Mouse (Mus musculus) intestine, embryonic 16.5 days (tissue): ENCODE data around the gene Med9. TPM values are rescaled to one million over a fixed set of nuclear protein-coding genes. Genes with fewer than 3 reads are reported as not detected.

Experiments
- ATAC-seq: fragments of 200-750 bp; cut with Nextera tagmentation; 2 replicates; pipeline ENCODE4 v1.8.0; 2017; ENCODE audit warnings: moderate TSS enrichment, moderate library complexity
- H3K27ac ChIP-seq: fragments of 300-500 bp; sonication (generic); 2 replicates; pipeline ENCODE4 v1.5.1; 2014; ENCODE audit warnings: mild to moderate bottlenecking, low read length
- H3K27me3 ChIP-seq: fragments of 300-500 bp; sonication (generic); replicated peaks from 2 replicates; pipeline ENCODE4 v1.6.1; 2014; ENCODE audit warnings: low read length, control low read depth, mixed read lengths; ENCODE audit not compliant: control insufficient read depth, insufficient read depth
- H3K36me3 ChIP-seq: fragments of 300-500 bp; sonication (generic); 2 replicates; pipeline ENCODE4 v1.6.1; 2014; ENCODE audit warnings: low read length, control low read depth; ENCODE audit not compliant: control insufficient read depth, insufficient read depth
- H3K4me1 ChIP-seq: fragments of 300-500 bp; sonication (generic); 2 replicates; pipeline ENCODE4 v1.6.1; 2014; ENCODE audit warnings: low read length, control low read depth, mixed read lengths; ENCODE audit not compliant: control insufficient read depth, insufficient read depth
- H3K4me2 ChIP-seq: fragments of 300-500 bp; sonication (generic); 2 replicates; pipeline ENCODE4 v1.6.1; 2014; ENCODE audit warnings: low read depth, low read length, control low read depth
- H3K4me3 ChIP-seq: fragments of 300-500 bp; sonication (generic); 2 replicates; pipeline ENCODE4 v1.5.1; 2014; ENCODE audit warnings: mild to moderate bottlenecking, low read length
- H3K9ac ChIP-seq: fragments of 300-500 bp; sonication (generic); 2 replicates; pipeline ENCODE4 v1.6.1; 2014; ENCODE audit warnings: low read depth, low read length
- H3K9me3 ChIP-seq: fragments of 300-500 bp; sonication (generic); 2 replicates; pipeline ENCODE4 v1.6.1; 2016; ENCODE audit warnings: low read length, control low read depth; ENCODE audit not compliant: control insufficient read depth
- WGBS: fragments of 180-500 bp; shearing (Covaris S2); extraction: QIAGEN DNeasy Blood & Tissue Kit; methylation state at CpG from one replicate; pipeline ENCODE4 v1.1.7; 2014; 5-methylcytosine and 5-hydroxymethylcytosine counted together
- polyA plus RNA-seq: library from polyadenylated mRNA; unstranded; fragments of >200 nt; fragmentation: Nextera tagmentation; extraction: Ambion mirVana; gene quantifications from 2 replicates; pipeline ENCODE4 v1.2.1, GENCODE M21; 2015

The Med9 gene
- polyA plus RNA-seq, 1 experiment from 2014 or later: 33.4 TPM

GRCm38 (mm10) chr11:60004716-60005115 lies 56.7 kb downstream of the Med9 start:
- 83% methylated on average over 6 of the region's 6 CpGs for WGBS
- no peaks in the 10 kb centered on the region for H3K36me3 ChIP-seq
- no peak overlapping the region for H3K27ac ChIP-seq
- H3K4me1 ChIP-seq: no peaks in the 10 kb centered on the region
- no peak overlapping the region for H3K9ac ChIP-seq
- H3K9me3 ChIP-seq: no peaks in the 10 kb centered on the region
- no peak overlapping the region for H3K4me2 ChIP-seq
- no peaks in the 10 kb centered on the region for H3K27me3 ChIP-seq
- no peak overlapping the region for H3K4me3 ChIP-seq
- no peak for ATAC-seq

- Histone ChIP-seq H3K27ac (no peak overlapping the region), H3K4me1 (no peaks in the 10 kb centered on the region), H3K27me3 (no peaks in the 10 kb centered on the region), H3K4me2 (no peak overlapping the region), H3K9me3 (no peaks in the 10 kb centered on the region), H3K9ac (no peak overlapping the region), H3K36me3 (no peaks in the 10 kb centered on the region), H3K4me3 (no peak overlapping the region)
- ATAC-seq: no peak
- 68% methylated on average over 3 of the region's 3 CpGs for WGBS
Observed at GRCm38 (mm10) chr11:60005866-60006265, 57.9 kb downstream of the Med9 start.

- ATAC-seq: no peak
- H3K4me2 ChIP-seq: no peak overlapping the region
- 82% methylated on average over 3 of the region's 3 CpGs for WGBS
- no peaks in the 10 kb centered on the region for H3K36me3 ChIP-seq
- H3K27ac ChIP-seq: no peak overlapping the region
- no peaks in the 10 kb centered on the region for H3K4me1 ChIP-seq
- no peaks in the 10 kb centered on the region for H3K9me3 ChIP-seq
- no peak overlapping the region for H3K9ac ChIP-seq
- H3K27me3 ChIP-seq: no peaks in the 10 kb centered on the region
- H3K4me3 ChIP-seq: no peak overlapping the region
Observed at GRCm38 (mm10) chr11:60009451-60009850, 61.4 kb downstream of the Med9 start.

- Histone ChIP-seq H3K9me3 (no peaks in the 10 kb centered on the region), H3K4me3 (no peak overlapping the region), H3K9ac (no peak overlapping the region), H3K4me1 (no peaks in the 10 kb centered on the region), H3K4me2 (no peak overlapping the region), H3K27me3 (no peaks in the 10 kb centered on the region), H3K36me3 (no peaks in the 10 kb centered on the region), H3K27ac (no peak overlapping the region)
- no peak for ATAC-seq
- WGBS: 79% methylated on average over 3 of the region's 3 CpGs
Observed at GRCm38 (mm10) chr11:60011516-60011915, 63.5 kb downstream of the Med9 start.

Other genes starting within 250 kb of the Med9 start
- gene Pld6, start 160.6 kb upstream of the Med9 start, polyA plus RNA-seq: 2.7 and 4.0 TPM in 2 replicates
- gene Flcn, start 138.2 kb upstream of the Med9 start, polyA plus RNA-seq: 46.5 and 51.6 TPM in 2 replicates
- 31.1 and 34.5 TPM in 2 replicates for gene Nt5m, start 108.8 kb upstream of the Med9 start, polyA plus RNA-seq
- gene Cops3, start 108.4 kb upstream of the Med9 start, polyA plus RNA-seq: 165 and 184 TPM in 2 replicates
- 2.0 and 2.3 TPM in 2 replicates for gene Rasd1, start 16.7 kb downstream of the Med9 start, polyA plus RNA-seq
- gene Pemt, start 98.3 kb downstream of the Med9 start, polyA plus RNA-seq: 6.7 and 8.7 TPM in 2 replicates
- 12.4 and 12.5 TPM in 2 replicates for gene Rai1, start 156.8 kb downstream of the Med9 start, polyA plus RNA-seq